Mouse (Mus musculus) neural tube, embryonic 12.5 days (tissue): ENCODE measurements at regions not wholly inside any gene's neighbourhood (a gene's known extent, or its start where the extent isn't known, plus 50 kb on each side); places are given as distances from the start of the nearest gene placed in this dataset.
"Not testable (repeated sequence)": the region's sequence is repeated elsewhere in the genome, so short reads cannot be mapped to it uniquely, and the experiment has no call there.

Source experiments
- ATAC-seq: fragments of 200-750 bp; cut with Nextera tagmentation; 2 replicates; pipeline ENCODE4 v1.8.0; 2017; ENCODE audit warnings: low read depth, mild to moderate bottlenecking, moderate TSS enrichment, moderate library complexity; ENCODE audit not compliant: low FRiP score
- H3K27ac ChIP-seq: fragments of 300-500 bp; sonication (generic); 2 replicates; pipeline ENCODE4 v1.5.1; 2016
- H3K27me3 ChIP-seq: fragments of 300-500 bp; sonication (generic); replicated peaks from 2 replicates; pipeline ENCODE4 v1.6.1; 2016; ENCODE audit warnings: mild to moderate bottlenecking
- H3K36me3 ChIP-seq: fragments of 300-500 bp; sonication (generic); 2 replicates; pipeline ENCODE4 v1.6.1; 2016; ENCODE audit warnings: mild to moderate bottlenecking
- H3K4me1 ChIP-seq: fragments of 300-500 bp; sonication (generic); 2 replicates; pipeline ENCODE4 v1.6.1; 2016
- H3K4me2 ChIP-seq: fragments of 300-500 bp; sonication (generic); replicated peaks from 2 replicates; pipeline ENCODE4 v1.6.1; 2016; ENCODE audit warnings: mild to moderate bottlenecking
- H3K4me3 ChIP-seq: fragments of 300-500 bp; sonication (generic); 2 replicates; pipeline ENCODE4 v1.5.1; 2016
- H3K9ac ChIP-seq: fragments of 300-500 bp; sonication (generic); 2 replicates; pipeline ENCODE4 v1.6.1; 2016; ENCODE audit warnings: mild to moderate bottlenecking
- H3K9me3 ChIP-seq: fragments of 300-500 bp; sonication (generic); 2 replicates; pipeline ENCODE4 v1.6.1; 2016; ENCODE audit warnings: mild to moderate bottlenecking
- WGBS: fragments of 180-500 bp; shearing (Covaris S2); methylation state at CpG from one replicate; pipeline ENCODE4 v1.1.7; 2016; 5-methylcytosine and 5-hydroxymethylcytosine counted together

DNA sequence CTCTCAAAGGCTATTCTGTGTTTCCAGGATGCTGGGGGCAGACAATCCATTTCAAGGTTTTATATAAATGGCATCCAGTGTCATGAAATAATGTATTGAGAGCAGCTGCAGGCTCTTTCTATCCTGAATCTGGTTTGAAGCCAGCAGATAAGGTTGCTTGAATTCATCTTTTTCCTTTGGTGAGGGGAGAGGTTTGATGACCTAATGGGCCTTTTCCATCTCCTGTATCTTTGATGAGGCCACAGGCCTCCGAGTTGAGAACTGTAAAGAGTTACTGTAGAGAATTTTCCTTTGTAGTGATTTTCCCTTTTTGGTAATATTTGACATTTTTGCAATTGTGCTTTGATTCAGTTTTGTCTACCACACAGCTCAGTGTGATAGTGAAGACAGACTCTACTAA lies 458.8 kb upstream of the 1700008P02Rik start:
- Histone ChIP-seq H3K4me1 (no peaks in the 10 kb centered on the region), H3K36me3 (no peaks in the 10 kb centered on the region), H3K9me3 (no peaks in the 10 kb centered on the region), H3K9ac (no peak overlapping the region), H3K4me2 (no peak overlapping the region), H3K27ac (no peak overlapping the region), H3K4me3 (no peak overlapping the region), H3K27me3 (no peaks in the 10 kb centered on the region)
- WGBS = 68% methylated on average over 1 of the region's 1 CpGs
- ATAC-seq = no peak

DNA sequence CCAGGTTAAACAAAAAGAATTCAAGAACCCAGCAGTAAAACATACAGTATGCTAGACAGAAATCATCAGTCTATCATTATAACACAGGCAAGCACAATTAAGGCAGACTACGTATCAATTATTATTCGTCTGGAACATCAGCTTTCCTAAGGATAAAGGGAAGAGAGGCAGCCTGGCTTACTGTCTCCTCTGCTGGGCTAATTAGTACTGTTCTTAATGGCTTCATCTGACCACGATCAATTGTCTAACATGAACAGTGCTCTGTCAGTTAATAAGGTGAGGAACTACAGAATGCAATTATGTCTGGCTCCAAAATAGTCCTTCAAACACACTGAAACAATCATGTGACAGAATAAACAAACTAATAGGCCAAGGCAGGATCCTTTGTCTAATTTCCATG lies 456.6 kb upstream of the 1700008P02Rik start:
- no peak for ATAC-seq
- WGBS = 79% methylated on average over 3 of the region's 3 CpGs
- no peaks in the 10 kb centered on the region for H3K9me3 ChIP-seq

DNA sequence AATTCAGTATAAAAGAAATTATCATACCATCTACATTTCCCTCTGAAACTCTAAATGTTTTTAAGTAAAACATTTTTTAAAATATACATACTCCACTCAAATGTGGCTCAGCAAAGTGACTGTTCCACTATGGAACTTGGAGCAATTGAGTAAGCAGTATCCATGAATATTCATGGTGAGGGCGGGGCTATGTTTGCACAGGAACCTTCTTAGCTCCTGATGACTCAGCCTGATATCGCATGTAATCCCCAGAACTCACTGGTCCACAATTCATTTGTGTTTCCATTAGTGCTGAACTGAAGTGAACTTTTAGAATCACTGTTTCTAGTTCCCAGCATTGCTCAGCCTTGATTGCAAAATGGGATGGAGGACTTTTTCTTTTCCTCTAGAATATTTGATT lies 454.2 kb upstream of the 1700008P02Rik start:
- 74% methylated on average over 2 of the region's 2 CpGs for WGBS
- no peak overlapping the region for H3K9ac ChIP-seq
- H3K36me3 ChIP-seq = no peaks in the 10 kb centered on the region
- H3K4me3 ChIP-seq = no peak overlapping the region
- H3K4me1 ChIP-seq = no peaks in the 10 kb centered on the region
- no peaks in the 10 kb centered on the region for H3K9me3 ChIP-seq
- H3K27me3 ChIP-seq = no peaks in the 10 kb centered on the region
- ATAC-seq = no peak; the same call in 1 of the 2 replicates
- no peak overlapping the region for H3K4me2 ChIP-seq
- H3K27ac ChIP-seq = no peak overlapping the region

More for the DNA sequence above, 456.6 kb upstream of the 1700008P02Rik start:
- no peak overlapping the region for H3K4me3 ChIP-seq
- H3K4me2 ChIP-seq = no peak overlapping the region
- no peak overlapping the region for H3K9ac ChIP-seq
- H3K4me1 ChIP-seq = no peaks in the 10 kb centered on the region
- no peaks in the 10 kb centered on the region for H3K27me3 ChIP-seq
- no peaks in the 10 kb centered on the region for H3K36me3 ChIP-seq
- H3K27ac ChIP-seq = no peak overlapping the region

DNA sequence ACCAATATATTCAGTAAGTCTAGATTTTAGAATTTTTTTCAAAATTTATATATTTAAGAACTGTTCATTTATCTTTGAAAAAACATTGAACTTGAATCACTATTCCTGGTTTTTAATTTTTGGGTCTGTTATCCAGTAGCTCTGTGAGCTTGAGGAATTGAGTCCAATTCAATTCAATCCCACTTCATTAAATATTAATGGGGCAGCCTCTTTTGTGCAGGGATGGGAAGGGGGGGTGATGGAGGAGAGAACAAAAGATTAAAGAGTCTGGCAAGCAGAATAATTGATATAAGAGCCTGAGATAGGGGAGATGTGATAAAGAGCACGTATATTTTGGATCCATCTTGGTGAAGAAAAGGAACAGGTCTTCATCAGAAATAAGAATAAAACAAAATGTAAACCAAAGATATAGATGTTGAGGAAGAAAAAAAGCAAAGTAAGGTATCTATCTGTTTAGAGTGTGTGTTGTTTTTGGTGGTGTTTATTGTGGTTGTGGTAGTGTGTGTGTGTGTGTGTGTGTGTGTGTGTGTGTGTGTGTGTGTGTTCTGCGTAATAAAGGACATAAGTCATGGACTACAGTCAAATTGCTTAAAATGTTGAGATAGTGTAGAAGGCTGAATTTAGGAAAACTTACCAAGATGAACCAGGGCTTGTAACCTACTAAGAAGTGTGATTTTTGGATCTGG lies 421.3 kb upstream of the 1700008P02Rik start:
- Histone ChIP-seq H3K4me1 (no peaks in the 10 kb centered on the region), H3K9me3 (peaks cover 3% of the 10 kb centered on the region), H3K4me3 (no peak overlapping the region), H3K27me3 (no peaks in the 10 kb centered on the region), H3K4me2 (no peak overlapping the region), H3K9ac (no peak overlapping the region), H3K27ac (no peak overlapping the region), H3K36me3 (no peaks in the 10 kb centered on the region)
- WGBS = 43% methylated on average over 2 of the region's 2 CpGs
- ATAC-seq = peak; percentile 63; the same call in 1 of the 2 replicates

DNA sequence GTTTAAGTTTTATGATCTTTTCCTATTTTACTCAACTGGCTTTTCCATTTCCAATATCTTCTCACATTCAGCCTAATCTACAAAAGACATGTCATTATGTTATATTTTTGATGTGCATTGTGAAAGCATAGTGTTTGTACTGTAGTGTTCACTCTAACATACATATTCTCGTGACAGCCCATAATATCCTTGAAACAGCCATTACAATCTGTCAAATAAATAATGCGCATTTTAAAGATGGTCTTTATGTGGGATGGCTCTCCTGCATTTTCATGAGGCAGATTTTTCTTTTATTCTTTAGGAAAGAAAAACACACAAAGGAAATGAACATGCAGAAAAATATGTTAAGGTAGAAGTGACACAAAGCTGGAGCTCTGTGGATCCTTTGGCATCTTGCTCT lies 415.6 kb upstream of the 1700008P02Rik start:
- Histone ChIP-seq H3K9ac (no peak overlapping the region), H3K4me3 (no peak overlapping the region), H3K27me3 (no peaks in the 10 kb centered on the region), H3K4me1 (no peaks in the 10 kb centered on the region), H3K9me3 (peaks cover 3% of the 10 kb centered on the region), H3K36me3 (no peaks in the 10 kb centered on the region), H3K27ac (no peak overlapping the region), H3K4me2 (no peak overlapping the region)
- ATAC-seq = 0 out of 2 replicates have a peak, but pooled peaks have one; percentile 37
- 52% methylated on average over 2 of the region's 2 CpGs for WGBS

DNA sequence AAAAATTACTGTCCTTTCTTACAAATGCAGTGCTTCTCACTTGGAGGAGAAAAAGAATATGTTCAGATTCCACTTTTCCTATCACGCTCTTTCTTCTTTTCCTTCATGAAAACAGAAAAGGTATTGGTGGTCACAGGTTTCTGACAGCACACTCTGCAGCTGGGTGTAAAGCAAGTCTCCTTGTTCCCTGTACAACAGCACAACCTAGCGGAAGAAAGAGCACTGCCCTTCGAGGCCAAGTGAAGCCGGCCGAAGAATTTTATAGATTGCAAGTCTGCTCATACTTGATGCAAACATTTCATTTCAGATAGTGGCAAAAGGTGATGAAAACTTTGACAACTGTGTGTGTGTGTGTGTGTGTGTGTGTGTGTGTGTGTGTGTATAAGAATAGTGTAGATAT lies 407.6 kb upstream of the 1700008P02Rik start:
- H3K4me3 ChIP-seq = no peak overlapping the region
- no peak overlapping the region for H3K27ac ChIP-seq
- H3K9ac ChIP-seq = no peak overlapping the region
- H3K9me3 ChIP-seq = no peaks in the 10 kb centered on the region
- H3K4me1 ChIP-seq = no peaks in the 10 kb centered on the region
- no peaks in the 10 kb centered on the region for H3K27me3 ChIP-seq
- H3K36me3 ChIP-seq = no peaks in the 10 kb centered on the region
- H3K4me2 ChIP-seq = no peak overlapping the region
- ATAC-seq = peak; percentile 83
- WGBS = 28% methylated on average over 5 of the region's 5 CpGs

DNA sequence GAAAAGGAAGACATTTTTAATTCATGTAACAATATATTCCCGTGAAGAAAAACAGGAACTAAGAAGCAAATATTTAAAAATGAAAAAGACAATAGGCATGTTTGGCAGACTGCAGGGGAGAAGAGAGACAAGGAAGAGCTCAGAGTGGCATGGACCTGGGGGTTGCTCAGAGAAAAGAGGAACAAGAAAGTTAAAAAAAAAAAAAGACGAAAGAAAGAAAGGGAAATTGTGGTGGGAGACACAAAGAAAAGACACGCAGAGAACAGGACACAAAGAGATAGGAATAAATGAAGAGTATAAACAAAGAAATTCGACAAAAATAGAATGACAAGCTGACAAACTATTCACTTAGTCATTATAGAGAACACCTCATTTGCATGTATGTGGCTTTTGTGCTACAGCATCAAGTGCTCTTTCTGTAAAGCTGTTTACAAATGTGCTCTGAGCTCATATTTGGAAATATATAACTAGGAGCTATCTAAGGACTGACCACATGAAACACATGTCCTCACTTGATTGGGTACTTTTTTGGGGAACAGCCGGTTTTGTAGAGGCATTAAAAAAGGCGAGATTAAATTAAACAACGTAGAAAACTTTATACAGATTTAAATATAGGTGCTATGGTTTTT lies 394.2 kb upstream of the 1700008P02Rik start:
- no peak for ATAC-seq
- Histone ChIP-seq H3K4me2 (no peak overlapping the region), H3K9me3 (no peaks in the 10 kb centered on the region), H3K4me3 (no peak overlapping the region), H3K27ac (no peak overlapping the region), H3K36me3 (no peaks in the 10 kb centered on the region), H3K27me3 (no peaks in the 10 kb centered on the region), H3K4me1 (no peaks in the 10 kb centered on the region), H3K9ac (no peak overlapping the region)
- 46% methylated on average over 7 of the region's 7 CpGs for WGBS

DNA sequence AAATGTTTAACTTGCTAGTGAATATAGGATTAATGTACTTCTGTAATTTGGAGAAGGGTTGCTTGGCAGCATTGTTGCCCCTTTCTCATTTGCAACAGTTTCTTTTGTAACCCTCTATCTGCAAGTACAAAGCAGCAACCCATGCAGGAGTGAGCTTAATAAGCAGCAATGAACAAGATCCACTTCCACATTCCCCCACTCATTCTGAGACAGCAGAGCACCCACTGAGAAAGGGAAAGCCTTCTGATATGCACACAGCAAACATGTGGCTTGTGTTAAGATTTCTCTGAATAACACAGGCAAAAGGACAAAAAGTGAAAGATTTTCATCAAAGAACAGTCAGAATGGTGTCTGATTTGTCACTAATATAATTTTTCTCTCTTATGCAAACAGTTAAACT lies 393.3 kb upstream of the 1700008P02Rik start:
- H3K4me1 ChIP-seq = no peaks in the 10 kb centered on the region
- H3K27ac ChIP-seq = no peak overlapping the region
- no peak overlapping the region for H3K9ac ChIP-seq
- no peak overlapping the region for H3K4me2 ChIP-seq
- H3K4me3 ChIP-seq = no peak overlapping the region
- no peaks in the 10 kb centered on the region for H3K9me3 ChIP-seq
- no peaks in the 10 kb centered on the region for H3K27me3 ChIP-seq
- ATAC-seq = no peak
- H3K36me3 ChIP-seq = no peaks in the 10 kb centered on the region

DNA sequence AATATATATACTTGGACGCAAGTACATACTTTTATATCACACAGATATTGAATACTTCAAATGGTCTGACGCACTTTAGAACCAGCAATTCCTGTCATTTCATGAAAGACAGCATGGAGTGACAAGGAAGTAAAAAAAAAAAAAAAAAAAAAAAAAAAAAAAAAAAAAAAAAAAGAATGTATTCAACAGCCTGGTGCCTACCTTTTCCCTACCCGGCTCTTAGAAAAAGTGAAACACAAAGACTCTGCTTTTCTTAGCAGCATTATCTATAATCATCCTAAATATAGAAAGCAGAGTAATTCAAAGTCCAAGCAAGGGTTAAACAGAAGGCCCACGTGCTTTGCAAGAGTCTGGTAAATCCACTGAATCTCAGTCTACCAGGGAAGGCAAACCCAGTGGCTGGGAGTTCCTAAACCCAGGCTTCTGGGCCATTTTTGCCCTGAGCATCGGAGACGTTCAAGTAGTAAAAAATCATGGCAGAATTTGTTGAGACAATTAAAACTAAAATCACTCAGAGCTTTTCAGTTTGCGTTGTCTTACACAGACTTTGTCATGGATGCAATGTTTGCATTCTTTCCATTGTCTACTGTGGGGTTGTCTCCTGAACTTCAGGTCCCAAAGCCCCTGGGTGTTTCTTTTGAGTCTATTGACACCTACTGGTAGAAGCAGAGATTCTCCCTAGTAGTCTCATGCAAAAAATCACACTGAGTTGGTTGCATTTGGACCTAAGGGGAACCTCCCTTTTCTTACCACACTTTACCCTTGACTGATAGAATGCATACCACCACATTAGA lies 390.2 kb upstream of the 1700008P02Rik start:
- Histone ChIP-seq H3K4me2 (no peak overlapping the region), H3K27me3 (no peaks in the 10 kb centered on the region), H3K4me3 (no peak overlapping the region), H3K27ac (no peak overlapping the region), H3K9ac (no peak overlapping the region), H3K9me3 (no peaks in the 10 kb centered on the region), H3K4me1 (no peaks in the 10 kb centered on the region), H3K36me3 (no peaks in the 10 kb centered on the region)
- WGBS = 54% methylated on average over 7 of the region's 7 CpGs
- ATAC-seq = peak; percentile 66; the same call in 1 of the 2 replicates

DNA sequence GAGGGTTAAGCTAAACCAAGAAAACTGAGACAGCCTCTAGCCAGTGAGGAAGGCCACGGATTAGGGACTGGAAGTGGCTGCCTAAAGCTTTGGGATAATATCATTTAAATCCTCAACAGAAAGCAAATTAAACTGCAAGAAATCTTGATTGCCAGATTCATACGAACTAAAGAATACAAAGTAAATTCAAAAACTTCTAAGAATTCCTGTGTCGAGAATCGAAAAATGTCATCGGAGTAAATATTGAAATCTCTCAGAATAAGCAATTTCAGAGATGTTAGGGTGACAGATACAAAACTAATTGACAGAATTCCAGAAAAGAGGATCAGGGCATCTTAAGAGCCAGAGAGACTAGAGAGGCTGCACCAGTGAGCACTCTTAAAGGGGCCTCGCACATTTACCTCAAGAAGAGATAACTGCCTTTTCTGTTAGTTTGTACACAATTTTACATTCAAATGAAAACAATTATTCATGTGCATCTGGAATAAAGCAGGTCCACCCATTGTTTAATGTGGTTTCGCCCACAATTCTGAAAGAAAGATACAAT lies 388.5 kb upstream of the 1700008P02Rik start:
- Histone ChIP-seq H3K4me2 (no peak overlapping the region), H3K27ac (no peak overlapping the region), H3K4me3 (no peak overlapping the region), H3K36me3 (no peaks in the 10 kb centered on the region), H3K9me3 (no peaks in the 10 kb centered on the region), H3K27me3 (no peaks in the 10 kb centered on the region), H3K9ac (no peak overlapping the region), H3K4me1 (no peaks in the 10 kb centered on the region)
- no peak for ATAC-seq
- 85% methylated on average over 7 of the region's 7 CpGs for WGBS

DNA sequence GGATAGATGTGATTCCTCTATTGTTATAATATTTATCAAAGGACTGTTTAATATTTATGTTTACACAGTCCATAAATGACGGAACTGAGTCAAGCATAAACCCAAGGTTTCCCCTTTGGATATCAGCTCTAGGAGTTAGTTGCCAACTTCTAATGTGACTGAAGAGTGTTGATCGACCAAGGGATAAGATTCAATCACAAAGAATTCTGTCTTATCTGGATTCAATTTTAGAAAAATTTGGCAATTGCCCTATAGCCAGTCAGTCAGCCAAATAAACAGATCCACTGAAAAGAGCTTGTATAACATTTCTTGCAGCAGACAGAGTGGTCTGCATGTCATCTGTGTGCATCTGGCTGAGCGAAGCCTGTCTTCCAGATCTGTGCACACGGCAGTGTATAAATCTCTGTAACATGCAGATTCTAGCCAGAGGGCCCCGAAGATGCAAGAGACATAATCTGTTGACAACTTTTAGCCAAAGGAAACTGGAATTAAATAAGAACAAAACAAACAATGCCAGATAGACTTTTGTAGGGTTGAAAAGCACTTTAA lies 387.6 kb upstream of the 1700008P02Rik start:
- no peaks in the 10 kb centered on the region for H3K4me1 ChIP-seq
- no peak overlapping the region for H3K9ac ChIP-seq
- 64% methylated on average over 5 of the region's 5 CpGs for WGBS
- H3K4me3 ChIP-seq = no peak overlapping the region
- no peak for ATAC-seq
- H3K36me3 ChIP-seq = no peaks in the 10 kb centered on the region
- H3K27me3 ChIP-seq = no peaks in the 10 kb centered on the region
- H3K4me2 ChIP-seq = no peak overlapping the region
- H3K27ac ChIP-seq = no peak overlapping the region
- H3K9me3 ChIP-seq = no peaks in the 10 kb centered on the region

DNA sequence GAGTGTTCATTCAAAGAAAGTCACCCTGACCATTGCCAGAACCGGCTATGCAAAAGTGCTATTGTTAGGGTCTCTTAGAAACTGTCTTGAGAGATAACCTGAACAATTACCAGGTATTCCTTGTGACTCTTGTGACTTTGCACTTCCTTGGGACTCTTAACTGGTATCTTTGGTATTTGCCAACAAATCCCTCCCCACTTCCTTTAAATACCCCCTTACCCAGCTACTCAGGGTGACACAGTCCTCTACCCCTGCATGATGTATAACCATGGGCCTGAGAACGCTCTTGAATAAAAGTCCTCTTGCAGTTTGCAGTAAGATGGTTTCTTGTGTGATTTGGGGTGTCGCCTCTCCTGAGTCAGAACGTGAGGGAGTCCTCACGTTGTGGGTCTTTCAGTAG lies 371.5 kb upstream of the 1700008P02Rik start:
- not testable (repeated sequence) for H3K27ac ChIP-seq, ATAC-seq, H3K9me3 ChIP-seq, H3K36me3 ChIP-seq, H3K4me3 ChIP-seq, H3K27me3 ChIP-seq, H3K9ac ChIP-seq, H3K4me1 ChIP-seq, H3K4me2 ChIP-seq
- 86% methylated on average over 5 of the region's 5 CpGs for WGBS
